Mouse (Mus musculus): Measurements from ENCODE around the gene Pepd. TPM values are rescaled to one million over a fixed set of nuclear protein-coding genes. Genes with fewer than 3 reads are reported as not detected.
A peak's percentile ranks its signal among the peaks of the same experiment; 100 is the strongest.

Gene Pepd
- polyA plus RNA-seq (2015; fragmentation: Nextera tagmentation; extraction: Ambion mirVana), result 61.3 and 62.6 TPM in 2 replicates

- peak; percentile 94 for ATAC-seq (ENCODE audit: low FRiP score, low read depth)
Observed at GRCm38 (mm10) chr7:34911919-34912897, at the start of gene Pepd. TSS of gene Pepd (plus strand) at chr7:34912379.

GRCm38 (mm10) chr7:34867289-34867688 is 44.9 kb upstream of the Pepd start:
- no peak for ATAC-seq (ENCODE audit: low FRiP score, low read depth)
- Histone ChIP-seq H3K27me3 (no peaks in the 10 kb centered on the region), H3K4me2 (no peak overlapping the region), H3K36me3 (no peaks in the 10 kb centered on the region), H3K4me3 (no peak overlapping the region), H3K9ac (no peak overlapping the region), H3K9me3 (no peaks in the 10 kb centered on the region), H3K27ac (replicated peaks) (no peak overlapping the region), H3K4me1 (replicated peaks) (peaks cover 13% of the 10 kb centered on the region)
- 46% methylated on average over 6 of the region's 6 CpGs for WGBS

More at GRCm38 (mm10) chr7:34911919-34912897, at the start of gene Pepd:
- Histone ChIP-seq H3K4me1 (replicated peaks) (peaks cover 16% of the 10 kb centered on the region), H3K36me3 (no peaks in the 10 kb centered on the region), H3K9me3 (no peaks in the 10 kb centered on the region), H3K4me2 (peak within 1 kb of the TSS; percentile 84), H3K4me3 (peak within 1 kb of the TSS; percentile 68), H3K27ac (replicated peaks) (no peak within 1 kb of the TSS), H3K27me3 (no peaks in the 10 kb centered on the region), H3K9ac (peak within 1 kb of the TSS; percentile 67)
- 6% methylated on average over 43 of the region's 44 CpGs for WGBS

DNA sequence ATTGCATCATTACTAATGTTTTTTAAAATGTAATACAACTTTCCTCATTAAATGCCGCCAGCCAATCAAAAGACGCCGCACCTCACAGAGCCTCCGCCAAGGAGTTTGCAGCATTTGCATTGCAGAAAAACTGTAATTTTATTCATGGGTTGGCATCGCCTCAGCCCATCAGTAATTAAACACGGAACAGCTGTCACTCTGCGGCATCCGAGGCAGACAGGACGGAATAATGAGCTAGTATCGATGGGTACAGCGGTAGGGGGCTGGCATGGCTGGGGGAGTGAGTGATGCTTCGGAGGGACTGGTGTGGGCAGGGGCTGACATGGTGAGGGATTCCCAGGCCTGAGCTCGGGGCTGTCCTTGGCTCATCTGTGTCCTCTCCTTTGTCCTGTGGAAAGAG is 42.5 kb upstream of the Pepd start:
- Histone ChIP-seq H3K4me3 (0 out of 2 replicates have a peak overlapping the region, but pooled peaks have one; percentile 4), H3K27me3 (no peaks in the 10 kb centered on the region), H3K36me3 (no peaks in the 10 kb centered on the region), H3K4me2 (peak overlapping the region; percentile 38), H3K27ac (replicated peaks) (no peak overlapping the region), H3K9me3 (no peaks in the 10 kb centered on the region), H3K9ac (no peak overlapping the region), H3K4me1 (replicated peaks) (peaks cover 13% of the 10 kb centered on the region)
- WGBS, result 24% methylated on average over 13 of the region's 13 CpGs
- peak; percentile 80 for ATAC-seq (ENCODE audit: low FRiP score, low read depth)

- H3K9ac ChIP-seq, result no peak overlapping the region
- H3K4me2 ChIP-seq, result no peak overlapping the region
- no peaks in the 10 kb centered on the region for H3K36me3 ChIP-seq
- no peak overlapping the region for H3K27ac ChIP-seq (replicated peaks)
- H3K9me3 ChIP-seq, result no peaks in the 10 kb centered on the region
- no peak overlapping the region for H3K4me3 ChIP-seq
- ATAC-seq (ENCODE audit: low FRiP score, low read depth), result no peak
- no peaks in the 10 kb centered on the region for H3K4me1 ChIP-seq (replicated peaks)
- H3K27me3 ChIP-seq, result no peaks in the 10 kb centered on the region
- 72% methylated on average over 7 of the region's 7 CpGs for WGBS
Observed at GRCm38 (mm10) chr7:34876787-34877186, 35.4 kb upstream of the Pepd start.

DNA sequence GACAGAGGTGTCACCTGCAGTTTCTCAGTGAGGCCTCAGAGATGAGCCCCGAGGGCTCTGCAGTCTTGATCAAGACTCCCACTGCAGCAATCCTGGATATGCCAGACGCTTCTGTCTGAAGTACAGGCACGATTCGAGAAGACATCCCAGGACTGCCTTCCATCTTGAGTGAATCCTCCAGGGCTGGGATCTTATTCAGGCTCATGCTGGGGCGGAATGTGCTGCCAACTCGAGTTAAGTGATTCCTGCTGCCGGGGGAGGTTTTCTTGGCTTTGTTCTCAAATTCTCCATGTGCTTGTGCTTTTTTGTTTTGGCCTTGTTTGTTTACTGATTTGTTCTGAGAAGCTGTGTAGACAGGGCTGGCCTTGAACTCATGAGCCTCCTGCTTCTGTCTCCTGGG is 34.4 kb upstream of the Pepd start:
- ATAC-seq (ENCODE audit: low FRiP score, low read depth), result no peak
- Histone ChIP-seq H3K4me2 (no peak overlapping the region), H3K4me3 (no peak overlapping the region), H3K9ac (no peak overlapping the region), H3K27me3 (no peaks in the 10 kb centered on the region), H3K36me3 (no peaks in the 10 kb centered on the region), H3K27ac (replicated peaks) (no peak overlapping the region), H3K9me3 (no peaks in the 10 kb centered on the region), H3K4me1 (replicated peaks) (no peaks in the 10 kb centered on the region)
- WGBS, result 38% methylated on average over 7 of the region's 7 CpGs

- H3K9me3 ChIP-seq, result no peaks in the 10 kb centered on the region
- H3K27me3 ChIP-seq, result no peaks in the 10 kb centered on the region
- H3K4me1 ChIP-seq (replicated peaks), result peaks cover 4% of the 10 kb centered on the region; the same call in 1 of the 2 replicates
- no peak for ATAC-seq (ENCODE audit: low FRiP score, low read depth)
- no peak overlapping the region for H3K9ac ChIP-seq
- no peak overlapping the region for H3K4me3 ChIP-seq
- 81% methylated on average over 6 of the region's 6 CpGs for WGBS
- H3K27ac ChIP-seq (replicated peaks), result no peak overlapping the region
- no peak overlapping the region for H3K4me2 ChIP-seq
- H3K36me3 ChIP-seq, result no peaks in the 10 kb centered on the region
Observed at GRCm38 (mm10) chr7:34888441-34888840, 23.7 kb upstream of the Pepd start.

- H3K27me3 ChIP-seq, result no peaks in the 10 kb centered on the region
- ATAC-seq (ENCODE audit: low FRiP score, low read depth), result no peak
- 49% methylated on average over 12 of the region's 12 CpGs for WGBS
- peaks cover 4% of the 10 kb centered on the region; the same call in 1 of the 2 replicates for H3K4me1 ChIP-seq (replicated peaks)
- H3K9ac ChIP-seq, result no peak overlapping the region
- H3K4me2 ChIP-seq, result no peak overlapping the region
- H3K27ac ChIP-seq (replicated peaks), result no peak overlapping the region
- H3K9me3 ChIP-seq, result no peaks in the 10 kb centered on the region
- H3K36me3 ChIP-seq, result no peaks in the 10 kb centered on the region
- no peak overlapping the region for H3K4me3 ChIP-seq
Observed at GRCm38 (mm10) chr7:34888891-34889290, 23.3 kb upstream of the Pepd start.

- H3K9ac ChIP-seq, result no peak overlapping the region
- no peak overlapping the region for H3K4me3 ChIP-seq
- H3K27me3 ChIP-seq, result no peaks in the 10 kb centered on the region
- no peak for ATAC-seq (ENCODE audit: low FRiP score, low read depth)
- no peak overlapping the region for H3K4me2 ChIP-seq
- peaks cover 11% of the 10 kb centered on the region for H3K4me1 ChIP-seq (replicated peaks)
- 96% methylated on average over 1 of the region's 1 CpGs for WGBS
- H3K9me3 ChIP-seq, result no peaks in the 10 kb centered on the region
- H3K36me3 ChIP-seq, result no peaks in the 10 kb centered on the region
- H3K27ac ChIP-seq (replicated peaks), result no peak overlapping the region
Observed at GRCm38 (mm10) chr7:34892845-34893244, 19.3 kb upstream of the Pepd start.

GRCm38 (mm10) chr7:34896461-34896860 is 15.7 kb upstream of the Pepd start:
- no peak overlapping the region for H3K4me2 ChIP-seq
- peaks cover 7% of the 10 kb centered on the region for H3K4me1 ChIP-seq (replicated peaks)
- ATAC-seq (ENCODE audit: low FRiP score, low read depth), result no peak
- H3K27ac ChIP-seq (replicated peaks), result no peak overlapping the region
- no peak overlapping the region for H3K9ac ChIP-seq
- H3K9me3 ChIP-seq, result no peaks in the 10 kb centered on the region
- WGBS, result 83% methylated on average over 4 of the region's 4 CpGs
- H3K36me3 ChIP-seq, result no peaks in the 10 kb centered on the region
- no peak overlapping the region for H3K4me3 ChIP-seq
- no peaks in the 10 kb centered on the region for H3K27me3 ChIP-seq

DNA sequence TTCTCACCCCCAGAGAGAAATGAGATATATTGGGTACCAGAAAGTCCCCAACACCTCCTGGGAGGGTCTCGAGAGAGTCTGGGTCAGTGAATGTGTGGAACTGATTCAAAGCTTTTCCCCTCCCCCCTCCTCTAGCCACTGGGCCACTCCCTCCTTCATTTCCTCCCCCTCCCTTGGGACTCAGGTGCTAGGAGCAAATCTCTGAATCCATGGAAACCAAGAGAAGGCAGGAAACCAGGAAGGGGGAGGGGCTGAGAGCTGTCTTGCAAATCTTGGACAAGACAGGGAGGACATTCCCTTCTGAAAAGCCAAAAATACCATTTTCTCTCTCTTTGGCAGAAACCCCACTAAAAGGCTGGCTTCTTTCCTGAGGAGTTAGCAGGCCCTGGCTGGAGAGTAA is 15.1 kb upstream of the Pepd start:
- H3K4me2 ChIP-seq, result no peak overlapping the region
- ATAC-seq (ENCODE audit: low FRiP score, low read depth), result no peak
- no peaks in the 10 kb centered on the region for H3K36me3 ChIP-seq
- H3K27ac ChIP-seq (replicated peaks), result no peak overlapping the region
- no peak overlapping the region for H3K4me3 ChIP-seq
- H3K27me3 ChIP-seq, result no peaks in the 10 kb centered on the region
- peaks cover 7% of the 10 kb centered on the region for H3K4me1 ChIP-seq (replicated peaks)
- WGBS, result 18% methylated on average over 1 of the region's 1 CpGs
- H3K9me3 ChIP-seq, result no peaks in the 10 kb centered on the region
- no peak overlapping the region for H3K9ac ChIP-seq

GRCm38 (mm10) chr7:34910096-34911066 is 1.8 kb upstream of the Pepd start:
- no peaks in the 10 kb centered on the region for H3K27me3 ChIP-seq
- H3K27ac ChIP-seq (replicated peaks), result no peak overlapping the region
- no peak overlapping the region for H3K9ac ChIP-seq
- H3K4me3 ChIP-seq, result no peak overlapping the region
- peaks cover 16% of the 10 kb centered on the region for H3K4me1 ChIP-seq (replicated peaks)
- no peaks in the 10 kb centered on the region for H3K36me3 ChIP-seq
- 31% methylated on average over 24 of the region's 24 CpGs for WGBS
- 0 out of 2 replicates have a peak, but pooled peaks have one; percentile 23 for ATAC-seq (ENCODE audit: low FRiP score, low read depth)
- H3K9me3 ChIP-seq, result no peaks in the 10 kb centered on the region
- 0 out of 2 replicates have a peak overlapping the region, but pooled peaks have one; percentile 6 for H3K4me2 ChIP-seq
